Mouse (Mus musculus): ENCODE data around the gene Tnfrsf25. TPM values are rescaled to one million over a fixed set of nuclear protein-coding genes. Genes with fewer than 3 reads are reported as not detected.

The Tnfrsf25 gene
- polyA plus RNA-seq, 1 experiment from 2014 or later, result 0.43 TPM

Other genes with a start within 250 kb of the Tnfrsf25 start
- gene Dnajc11, start 182.2 kb upstream of the Tnfrsf25 start, polyA plus RNA-seq (2014; fragmentation: Nextera tagmentation; extraction: Ambion mirVana), result 51.8 and 54.6 TPM in 2 replicates
- 24.0 and 26.5 TPM in 2 replicates for gene Thap3, start 126.9 kb upstream of the Tnfrsf25 start, polyA plus RNA-seq (2014; fragmentation: Nextera tagmentation; extraction: Ambion mirVana)
- gene Phf13, start 119.7 kb upstream of the Tnfrsf25 start, polyA plus RNA-seq (2014; fragmentation: Nextera tagmentation; extraction: Ambion mirVana), result 14.6 and 14.8 TPM in 2 replicates
- gene Klhl21, start 107.1 kb upstream of the Tnfrsf25 start, polyA plus RNA-seq (2014; fragmentation: Nextera tagmentation; extraction: Ambion mirVana), result 17.8 and 19.3 TPM in 2 replicates
- 11.5 and 15.8 TPM in 2 replicates for gene Zbtb48, start 88.3 kb upstream of the Tnfrsf25 start, polyA plus RNA-seq (2014; fragmentation: Nextera tagmentation; extraction: Ambion mirVana)
- 0.09 and 0.20 TPM in 2 replicates for gene Tas1r1, start 77.4 kb upstream of the Tnfrsf25 start, polyA plus RNA-seq (2014; fragmentation: Nextera tagmentation; extraction: Ambion mirVana)
- 16.2 and 16.8 TPM in 2 replicates for gene Nol9, start 76.6 kb upstream of the Tnfrsf25 start, polyA plus RNA-seq (2014; fragmentation: Nextera tagmentation; extraction: Ambion mirVana)
- 8.5 and 8.6 TPM in 2 replicates for gene Plekhg5, start 43.4 kb upstream of the Tnfrsf25 start, polyA plus RNA-seq (2014; fragmentation: Nextera tagmentation; extraction: Ambion mirVana)
- 0.63 and 0.76 TPM in 2 replicates for gene Espn, start 36.4 kb downstream of the Tnfrsf25 start, polyA plus RNA-seq (2014; fragmentation: Nextera tagmentation; extraction: Ambion mirVana)
- gene Hes2, start 42.9 kb downstream of the Tnfrsf25 start, polyA plus RNA-seq (2014; fragmentation: Nextera tagmentation; extraction: Ambion mirVana), result not detected in 2 replicates
- 62.8 and 72.9 TPM in 2 replicates for gene Acot7, start 62.2 kb downstream of the Tnfrsf25 start, polyA plus RNA-seq (2014; fragmentation: Nextera tagmentation; extraction: Ambion mirVana)
- 14.0 and 18.2 TPM in 2 replicates for gene Gpr153, start 158.3 kb downstream of the Tnfrsf25 start, polyA plus RNA-seq (2014; fragmentation: Nextera tagmentation; extraction: Ambion mirVana)
- gene Hes3, start 175.7 kb downstream of the Tnfrsf25 start, polyA plus RNA-seq (2014; fragmentation: Nextera tagmentation; extraction: Ambion mirVana), result not detected in 2 replicates
- 19.4 and 20.3 TPM in 2 replicates for gene Icmt, start 181.3 kb downstream of the Tnfrsf25 start, polyA plus RNA-seq (2014; fragmentation: Nextera tagmentation; extraction: Ambion mirVana)
- 74.9 and 77.5 TPM in 2 replicates for gene Rnf207, start 203.1 kb downstream of the Tnfrsf25 start, polyA plus RNA-seq (2014; fragmentation: Nextera tagmentation; extraction: Ambion mirVana)
- 261 and 276 TPM in 2 replicates for gene Rpl22, start 209.8 kb downstream of the Tnfrsf25 start, polyA plus RNA-seq (2014; fragmentation: Nextera tagmentation; extraction: Ambion mirVana)
- gene Chd5, start 222.7 kb downstream of the Tnfrsf25 start, polyA plus RNA-seq (2014; fragmentation: Nextera tagmentation; extraction: Ambion mirVana), result 0.03 TPM in 1 of 2 replicates, not detected in the other